Mouse (Mus musculus): ENCODE results near the gene Traf4. TPM values are rescaled to one million over a fixed set of nuclear protein-coding genes. Genes with fewer than 3 reads are reported as not detected.
"Not testable (repeated sequence)": the region's sequence is repeated elsewhere in the genome, so short reads cannot be mapped to it uniquely, and the experiment has no call there.

Traf4 gene
- total RNA-seq (2022) = 1 to 10 TPM; 2.9 to 3.5 (median 3.2) TPM

DNA sequence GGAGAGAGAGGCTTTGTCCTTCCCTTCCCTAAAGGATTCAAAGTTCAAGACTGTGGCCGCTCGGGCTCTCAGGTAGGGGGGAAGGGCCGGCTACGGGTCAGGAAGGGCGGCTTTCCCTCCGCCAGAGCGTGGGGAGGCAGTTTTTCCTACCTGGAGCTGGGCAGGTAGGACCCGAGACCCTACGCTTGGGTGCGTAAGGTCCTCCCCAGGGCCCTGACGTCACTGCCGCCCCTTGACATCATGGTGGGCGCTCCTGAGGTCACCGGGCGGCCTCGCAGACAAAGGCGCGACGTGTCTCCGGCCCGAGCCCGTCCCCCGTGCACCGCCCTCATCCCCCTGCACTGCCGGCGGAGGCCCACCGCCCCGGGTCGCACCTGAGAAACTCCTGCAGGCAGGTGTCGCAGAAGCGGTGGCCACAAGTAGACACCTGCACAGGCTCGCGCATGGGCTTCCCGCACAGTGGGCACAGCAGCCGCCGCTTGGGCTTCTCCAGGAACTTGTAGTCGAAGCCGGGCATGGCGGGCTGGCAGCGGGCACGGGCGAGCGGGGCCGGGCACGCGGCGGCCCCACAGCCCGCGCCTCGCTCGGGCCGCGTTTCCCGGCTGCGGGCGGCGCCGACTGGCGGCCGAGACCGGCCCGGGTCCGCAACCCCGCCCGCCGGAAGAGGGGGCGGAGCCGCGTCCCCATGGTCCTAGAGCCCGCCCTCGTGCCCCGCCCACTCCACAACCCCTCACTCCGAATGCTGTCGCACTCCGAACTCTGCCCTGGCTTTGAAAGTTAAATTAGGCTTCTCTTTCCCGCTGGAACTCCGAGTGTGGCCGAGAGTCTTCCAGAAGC lies at the start of gene Traf4:
TSS of gene Traf4 (minus strand) at position 666 of the 837 bp plus-strand sequence.
- peak; percentile 62 to 75 for DNase-seq (ENCODE audit: low spot score in 2 of 2)

DNA sequence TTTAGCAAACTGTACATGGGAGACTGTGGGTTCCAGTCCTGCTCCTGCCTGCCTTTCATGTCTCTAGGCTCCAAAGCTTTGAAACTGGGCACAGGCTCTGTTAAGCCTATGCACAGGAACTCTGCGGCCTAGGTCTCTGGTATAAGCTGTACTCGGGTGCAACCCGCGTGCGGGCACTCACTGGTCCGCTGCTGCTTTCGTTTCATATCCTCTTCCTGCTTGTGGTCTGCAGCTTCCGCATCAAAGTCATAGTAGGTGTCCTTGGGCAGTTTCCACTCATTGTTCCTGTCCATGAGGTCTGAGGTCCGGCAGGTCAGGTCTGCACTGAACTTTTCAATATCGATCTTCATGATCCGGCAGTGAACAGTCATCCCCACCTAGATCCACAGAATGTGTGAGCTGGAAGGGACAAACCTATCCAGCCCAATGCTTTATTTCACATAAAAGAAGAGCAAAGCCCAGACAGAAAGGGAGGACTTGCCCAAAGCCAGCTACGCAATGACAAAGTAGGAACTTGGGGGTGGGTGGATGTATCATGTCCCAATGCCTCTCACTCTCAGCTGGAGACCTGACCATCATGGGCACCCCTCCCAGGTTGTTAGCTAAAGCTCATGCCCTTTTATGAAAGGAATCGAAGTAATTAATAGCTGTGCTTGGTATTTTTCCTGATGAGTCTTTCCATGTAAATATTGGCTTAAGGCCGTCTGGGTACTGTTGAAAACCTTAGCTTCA lies 47.9 kb upstream of the Traf4 start:
- no peak for DNase-seq (ENCODE audit: low spot score in 2 of 2)

DNA sequence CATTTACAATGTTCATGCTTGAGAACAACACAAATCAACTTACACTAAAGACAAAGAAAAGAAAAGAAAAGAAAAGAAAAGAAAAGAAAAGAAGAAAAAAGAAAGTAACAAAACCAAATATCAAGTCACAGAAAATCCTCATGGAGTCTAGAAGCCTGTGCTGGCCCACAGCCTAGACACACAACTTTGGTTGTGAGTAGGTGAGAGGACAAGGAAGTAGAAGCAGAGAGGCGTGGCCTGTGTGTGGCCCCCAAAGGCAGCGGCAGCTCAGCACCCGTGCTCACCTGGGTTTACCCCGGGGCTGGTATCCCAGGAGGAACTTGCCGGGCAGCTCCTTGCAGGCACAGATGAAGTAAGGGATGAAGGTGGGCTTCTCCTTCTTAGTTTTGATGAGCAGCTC lies 46.1 kb upstream of the Traf4 start:
- no peak for DNase-seq (ENCODE audit: low spot score in 2 of 2)

DNA sequence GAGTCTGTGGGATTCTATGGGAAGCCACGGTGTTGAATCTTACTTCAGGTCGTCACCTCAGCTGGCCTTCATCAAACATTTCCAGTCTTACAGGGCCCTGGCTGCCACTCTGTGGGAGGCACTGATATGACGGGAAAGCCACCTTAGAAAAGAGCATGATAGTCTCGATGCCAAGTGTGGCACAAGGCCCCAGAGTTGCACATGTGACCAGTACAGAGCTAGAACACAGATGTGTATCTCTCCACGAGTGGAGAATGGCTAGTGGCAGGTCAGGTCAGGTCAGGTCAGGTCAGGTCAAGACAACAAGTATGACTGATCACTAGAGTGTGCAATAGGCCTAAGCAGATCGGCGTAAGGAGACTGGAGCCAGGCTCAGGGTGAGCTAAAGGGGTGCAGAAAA lies 45.2 kb upstream of the Traf4 start:
- DNase-seq (ENCODE audit: low spot score in 2 of 2) = no peak

DNA sequence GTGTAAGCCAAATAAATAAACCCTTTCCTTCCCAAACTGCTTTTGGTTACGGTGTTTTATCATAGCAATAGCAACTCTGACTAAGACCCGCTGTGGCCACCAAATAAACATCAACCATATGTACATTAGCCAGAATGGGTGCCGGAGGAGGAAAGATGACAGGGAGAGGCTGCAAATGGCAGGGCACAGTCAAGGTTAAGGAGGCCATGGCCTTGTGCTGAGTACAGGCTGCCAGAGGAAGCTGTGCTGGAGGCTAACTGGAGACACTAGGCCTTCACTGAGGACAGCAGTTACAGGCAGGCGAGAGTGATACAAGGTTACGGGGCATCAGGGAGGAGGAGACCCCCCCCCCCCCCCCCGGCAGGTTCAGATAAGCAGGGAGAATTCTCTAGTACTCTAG lies 44.5 kb upstream of the Traf4 start:
- DNase-seq (ENCODE audit: low spot score in 2 of 2) = no peak

DNA sequence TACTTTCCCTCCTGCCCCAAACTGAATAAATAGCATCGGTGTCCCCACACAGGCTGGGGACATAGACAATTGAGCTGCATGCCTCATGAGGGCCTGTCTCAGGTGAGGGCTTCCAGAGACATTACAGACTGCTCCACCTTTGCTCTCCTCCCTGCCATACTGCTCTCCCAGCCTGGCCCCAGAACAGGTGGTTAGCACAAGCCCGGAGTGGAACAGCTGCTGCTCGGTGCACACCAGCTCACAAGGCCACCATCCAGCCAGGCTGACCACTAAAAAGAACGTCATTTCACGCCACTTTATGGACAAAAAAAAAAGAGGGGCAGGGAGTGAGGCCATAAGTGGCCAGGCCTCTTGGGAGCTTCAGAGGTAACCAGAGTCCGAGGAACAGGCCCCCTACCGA lies 41.8 kb upstream of the Traf4 start:
- no peak for DNase-seq (ENCODE audit: low spot score in 2 of 2)

DNA sequence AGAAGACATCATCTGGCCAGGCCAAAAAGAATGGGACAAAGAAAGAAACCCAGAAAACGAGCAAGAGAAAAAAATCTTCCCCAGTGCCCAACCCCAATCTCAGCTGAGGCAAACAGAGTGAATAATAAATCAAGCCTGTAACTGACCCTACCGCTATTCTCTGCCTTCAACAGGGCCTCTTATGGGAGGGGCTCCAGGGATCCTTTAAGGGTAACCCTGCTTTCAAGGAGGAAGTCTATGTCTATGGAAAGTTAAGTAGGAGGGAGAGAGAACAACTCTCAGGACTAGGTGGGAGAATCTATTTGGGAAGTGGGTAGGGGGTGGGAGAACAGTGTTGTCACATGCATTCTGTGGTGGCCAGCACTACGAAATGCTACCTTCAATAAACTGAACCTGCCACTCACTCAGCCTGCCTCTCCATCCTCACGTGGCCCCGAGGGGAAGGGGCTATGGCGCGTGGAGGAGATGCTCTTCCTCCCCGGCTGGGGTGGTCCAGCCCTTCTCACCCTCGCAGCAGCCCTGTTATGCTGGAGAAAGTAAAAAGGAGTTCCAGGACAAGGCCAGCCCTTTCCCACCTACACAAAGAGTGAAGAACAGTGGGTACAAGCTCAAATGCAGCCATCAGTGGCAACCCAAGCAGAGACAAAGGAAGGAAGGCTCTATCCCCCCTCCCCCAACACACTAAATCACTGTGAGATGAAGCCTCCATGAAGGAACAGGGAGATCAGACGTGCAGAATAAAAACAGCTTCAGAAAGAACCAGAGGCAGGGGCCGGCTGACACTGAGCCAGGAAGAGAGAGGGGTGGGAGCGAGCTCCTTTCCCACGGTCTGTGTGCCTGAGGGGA lies 40.2 kb upstream of the Traf4 start:
- no peak for DNase-seq (ENCODE audit: low spot score in 2 of 2)

DNA sequence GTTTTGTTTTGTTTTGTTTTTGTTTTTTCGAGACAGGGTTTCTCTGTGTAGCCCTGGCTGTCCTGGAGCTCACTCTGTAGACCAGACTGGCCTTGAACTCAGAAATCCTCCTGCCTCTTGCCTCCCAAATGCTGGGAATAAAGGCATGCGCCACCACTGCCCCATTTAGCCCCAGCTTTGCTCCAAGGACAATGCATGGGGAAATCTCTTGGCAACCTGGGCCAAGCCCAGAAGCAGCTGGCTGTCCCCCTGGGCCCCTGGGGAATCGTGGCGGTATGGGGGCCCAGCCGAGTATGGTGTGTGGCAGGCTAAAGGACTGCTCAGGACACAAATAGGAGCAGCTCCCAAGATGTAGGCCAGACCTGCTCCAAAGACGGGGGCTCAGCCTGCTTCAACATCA lies 38.9 kb upstream of the Traf4 start:
- DNase-seq (ENCODE audit: low spot score in 2 of 2) = no peak

DNA sequence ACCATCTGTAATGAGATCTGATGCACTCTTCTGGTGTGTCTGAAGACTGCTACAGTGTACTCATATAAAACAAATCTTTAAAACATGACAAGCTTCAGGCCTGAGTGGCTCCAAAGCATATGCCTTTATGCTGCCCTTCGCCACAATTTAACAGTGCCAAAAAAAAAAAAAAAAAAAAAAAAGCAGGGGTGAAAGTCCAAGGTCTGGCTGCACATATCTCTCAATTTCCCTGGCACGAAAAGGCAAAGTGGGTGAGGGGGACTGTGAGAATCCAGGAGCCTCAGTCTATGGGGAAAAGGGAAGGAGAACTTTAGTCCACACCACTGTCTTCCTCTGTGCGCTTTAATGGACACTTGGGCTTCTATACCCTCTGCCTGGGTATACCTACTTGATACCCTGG lies 37.0 kb upstream of the Traf4 start:
- DNase-seq (ENCODE audit: low spot score in 2 of 2) = no peak

DNA sequence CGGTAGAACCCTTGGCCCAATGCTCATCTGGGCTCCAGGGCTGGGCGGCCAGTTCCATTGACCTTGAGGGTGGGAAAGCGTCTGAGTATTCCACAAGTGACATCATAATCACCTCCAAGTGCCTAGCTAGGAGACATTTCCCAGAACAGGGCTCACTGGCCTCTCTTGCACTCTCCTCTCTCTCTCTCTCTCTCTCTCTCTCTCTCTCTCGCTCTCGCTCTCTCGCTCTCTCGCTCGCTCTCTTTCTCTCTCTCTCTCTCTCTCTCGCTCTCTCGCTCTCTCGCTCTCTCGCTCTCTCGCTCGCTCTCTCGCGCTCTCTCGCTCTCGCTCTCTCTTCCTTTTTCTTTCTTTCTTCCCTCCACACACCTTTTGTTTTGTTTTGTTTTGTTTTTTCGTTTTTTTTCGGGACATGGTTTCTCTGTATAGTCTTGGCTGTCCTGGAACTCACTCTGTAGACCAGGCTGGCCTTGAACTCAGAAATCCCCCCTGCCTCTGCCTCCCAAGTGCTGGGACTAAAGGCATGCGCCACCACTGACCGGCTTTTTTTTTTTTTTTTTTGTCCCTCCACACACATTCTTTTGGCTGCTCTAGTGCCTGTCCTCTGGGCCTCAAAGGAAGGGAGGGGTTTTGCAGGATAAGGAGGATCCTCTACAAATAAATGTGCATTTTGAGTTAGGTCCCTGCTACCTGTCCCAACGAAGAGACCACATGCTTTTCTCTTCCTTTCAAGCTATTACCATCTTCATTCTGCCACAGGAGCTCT lies 29.9 kb upstream of the Traf4 start:
- DNase-seq (ENCODE audit: low spot score in 2 of 2) = no peak

DNA sequence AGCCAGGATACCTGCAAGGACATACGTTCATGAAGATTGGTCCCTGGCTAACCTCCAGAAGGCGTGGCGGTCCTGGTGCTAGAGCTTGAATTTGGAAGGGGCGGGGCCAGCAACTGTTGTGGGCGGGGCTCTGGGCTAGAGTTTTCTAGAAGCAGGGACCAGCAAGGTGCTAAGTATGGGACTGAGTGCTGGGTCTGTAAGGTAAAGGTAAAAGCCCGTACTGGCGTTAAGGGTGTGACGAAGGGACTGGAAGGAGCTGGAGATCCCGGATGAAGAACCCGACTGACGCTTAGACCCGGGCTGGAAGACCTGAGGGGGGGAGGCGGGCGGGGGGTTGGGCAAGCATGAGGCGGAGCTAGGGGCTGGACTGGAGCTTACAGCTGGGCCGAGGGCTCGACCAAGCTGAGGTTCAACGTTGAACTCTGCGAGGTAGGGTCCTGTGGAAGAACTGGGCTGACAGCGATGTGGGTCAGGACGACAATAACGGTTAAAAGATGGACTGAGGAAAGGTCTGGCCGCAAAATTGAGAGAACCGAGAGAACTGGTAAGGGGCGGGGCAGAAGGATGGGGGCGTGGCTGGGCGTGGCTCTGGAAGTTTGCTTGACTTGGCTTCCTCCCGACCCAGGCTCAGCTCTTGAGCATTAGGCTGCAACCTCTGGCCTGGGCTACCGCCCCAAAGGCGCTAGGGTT lies 29.2 kb upstream of the Traf4 start:
- peak; percentile 68 to 73 for DNase-seq (ENCODE audit: low spot score in 2 of 2)

DNA sequence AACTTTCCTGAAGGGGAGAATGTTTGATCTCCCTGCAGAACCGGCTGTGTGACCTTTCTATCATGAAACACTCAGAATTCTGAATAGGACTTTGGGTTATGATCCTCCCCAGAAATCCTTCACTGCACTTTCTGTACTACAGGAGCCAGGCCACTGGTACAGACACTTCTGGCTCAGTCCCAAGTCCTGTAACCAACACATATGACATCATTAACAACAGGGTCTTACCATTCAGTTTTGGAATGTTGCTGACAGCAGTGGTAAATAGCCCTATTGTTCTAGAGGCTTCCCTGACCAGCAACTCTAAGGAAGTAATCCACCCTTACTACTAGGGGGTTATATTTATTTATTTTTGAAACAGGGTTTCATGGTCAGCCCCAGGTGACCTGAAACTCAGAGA lies 27.7 kb upstream of the Traf4 start, which contains the start of gene Proca1:
TSS of gene Proca1 (plus strand) at position 280 of the 400 bp plus-strand sequence.
- no peak for DNase-seq (ENCODE audit: low spot score in 2 of 2)

DNA sequence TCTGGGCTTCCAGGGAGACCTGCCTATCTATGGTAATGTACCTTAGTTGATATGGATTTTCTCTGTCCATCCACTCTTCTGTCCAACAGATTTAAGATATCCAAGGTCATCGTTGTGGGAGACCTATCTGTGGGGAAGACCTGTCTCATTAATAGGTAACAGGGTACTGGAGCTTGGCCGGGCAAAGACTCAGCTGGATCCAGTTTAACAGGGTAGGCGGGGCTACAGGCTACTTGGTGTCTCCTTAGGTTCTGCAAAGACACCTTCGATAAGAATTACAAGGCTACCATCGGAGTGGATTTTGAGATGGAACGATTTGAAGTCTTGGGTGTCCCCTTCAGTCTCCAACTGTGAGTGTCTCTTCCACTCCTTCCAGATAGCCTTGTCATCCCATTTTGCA lies 24.7 kb upstream of the Traf4 start:
- DNase-seq (ENCODE audit: low spot score in 2 of 2) = no peak

DNA sequence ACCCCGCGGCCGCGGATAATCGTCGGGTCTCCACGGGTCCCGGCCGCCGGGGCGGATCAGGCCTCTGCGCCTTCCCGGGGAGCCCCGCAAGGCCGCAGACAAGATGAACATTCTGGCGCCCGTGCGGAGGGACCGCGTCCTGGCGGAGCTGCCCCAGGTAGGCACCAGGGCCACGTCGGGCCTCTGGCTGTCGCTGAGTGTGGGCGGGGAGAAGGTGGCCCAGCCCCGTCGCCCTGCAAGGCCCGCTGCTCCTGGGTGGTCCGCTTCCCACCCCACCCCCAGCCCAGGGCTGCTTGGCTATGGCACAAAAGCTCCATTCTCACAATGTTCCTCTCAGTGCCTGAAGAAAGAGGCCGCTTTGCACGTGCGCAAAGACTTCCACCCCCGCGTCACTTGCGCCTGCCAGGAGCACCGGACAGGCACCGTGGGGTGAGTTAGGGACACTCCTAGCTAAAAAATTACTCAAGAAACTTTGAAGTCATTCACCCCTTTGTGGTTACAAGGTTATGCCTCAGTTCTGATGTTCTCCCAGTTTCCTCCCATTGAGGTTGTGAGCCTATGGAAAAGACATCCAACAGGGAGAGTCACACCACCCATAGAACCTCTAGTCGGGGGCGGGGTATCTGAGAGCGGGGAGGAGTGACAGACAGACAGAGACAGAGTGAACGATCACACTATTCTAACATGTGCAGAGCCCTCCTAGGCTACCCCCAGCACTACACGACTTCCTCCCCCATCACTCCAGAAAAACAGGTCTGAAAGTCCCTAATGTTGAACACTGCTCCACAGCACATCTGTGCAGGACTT lies 24.0 kb upstream of the Traf4 start:
- DNase-seq (ENCODE audit: low spot score in 2 of 2) = peak; percentile 24 to 32

DNA sequence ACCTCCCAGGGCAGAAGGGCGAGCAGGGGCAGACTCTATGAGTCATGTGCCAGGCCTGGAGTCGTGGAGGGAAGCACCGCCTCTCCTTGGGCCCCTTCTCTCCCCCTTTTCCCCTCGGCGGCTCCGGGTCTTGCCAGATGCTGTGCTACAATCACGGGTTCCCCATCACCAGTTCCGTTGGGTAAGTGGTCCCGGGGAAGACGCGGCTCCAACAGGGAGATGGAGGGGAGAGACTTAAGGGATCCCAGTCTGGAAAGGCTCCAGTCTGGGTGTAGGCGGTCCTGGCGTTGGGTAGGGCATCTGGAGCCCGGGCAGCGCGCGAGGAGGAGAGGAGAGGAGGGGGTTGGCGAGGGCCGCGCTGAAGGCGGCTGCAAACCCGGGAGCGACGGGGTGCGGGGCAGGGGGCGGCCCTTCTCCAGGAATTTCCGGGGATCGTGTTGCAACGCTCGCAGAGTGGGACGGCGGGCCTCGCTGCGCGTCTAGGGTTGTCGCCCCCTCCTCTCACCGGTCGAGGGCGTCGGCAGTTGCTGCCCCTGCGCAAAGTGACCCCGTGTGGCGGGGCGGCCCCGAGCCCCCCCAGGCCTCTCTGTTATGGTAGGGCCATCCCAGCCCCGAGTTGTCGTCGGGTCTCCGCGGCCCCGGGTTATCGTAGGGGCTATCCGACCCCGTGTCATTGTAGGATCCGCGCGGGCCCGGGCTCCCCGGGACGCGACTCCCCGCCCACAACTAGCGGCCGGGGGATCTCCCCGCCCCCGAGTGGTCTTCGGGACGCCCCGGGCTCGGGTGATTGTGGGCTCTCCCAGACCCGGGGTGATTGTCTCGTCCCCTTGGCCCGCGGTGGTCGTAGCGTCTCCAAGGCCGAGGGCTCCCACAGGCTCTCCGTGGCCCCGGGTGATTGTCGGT lies 23.2 kb upstream of the Traf4 start, which contains the start of gene Rab34:
TSS of gene Rab34 (plus strand) at position 100 of the 903 bp plus-strand sequence.
- DNase-seq (ENCODE audit: low spot score in 2 of 2) = peak in 1 of 2 experiments; percentile 43

DNA sequence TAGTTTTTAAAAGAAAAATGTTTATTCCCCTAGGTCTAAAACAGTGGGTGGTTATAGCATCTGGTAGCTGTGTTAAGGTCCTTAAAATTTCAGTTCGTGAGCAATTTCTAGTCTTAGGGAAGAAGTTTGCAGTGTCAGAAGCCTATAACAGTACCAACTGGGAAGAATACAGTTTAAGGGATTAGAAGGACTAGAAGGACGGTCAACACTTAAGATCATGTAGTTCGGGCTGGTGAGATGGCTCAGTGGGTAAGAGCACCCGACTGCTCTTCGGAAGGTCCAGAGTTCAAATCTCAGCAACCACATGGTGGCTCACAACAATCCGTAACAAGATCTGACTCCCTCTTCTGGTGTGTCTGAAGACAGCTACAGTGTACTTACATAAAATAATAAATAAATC lies 19.3 kb upstream of the Traf4 start:
- DNase-seq (ENCODE audit: low spot score in 2 of 2) = not testable (repeated sequence)

DNA sequence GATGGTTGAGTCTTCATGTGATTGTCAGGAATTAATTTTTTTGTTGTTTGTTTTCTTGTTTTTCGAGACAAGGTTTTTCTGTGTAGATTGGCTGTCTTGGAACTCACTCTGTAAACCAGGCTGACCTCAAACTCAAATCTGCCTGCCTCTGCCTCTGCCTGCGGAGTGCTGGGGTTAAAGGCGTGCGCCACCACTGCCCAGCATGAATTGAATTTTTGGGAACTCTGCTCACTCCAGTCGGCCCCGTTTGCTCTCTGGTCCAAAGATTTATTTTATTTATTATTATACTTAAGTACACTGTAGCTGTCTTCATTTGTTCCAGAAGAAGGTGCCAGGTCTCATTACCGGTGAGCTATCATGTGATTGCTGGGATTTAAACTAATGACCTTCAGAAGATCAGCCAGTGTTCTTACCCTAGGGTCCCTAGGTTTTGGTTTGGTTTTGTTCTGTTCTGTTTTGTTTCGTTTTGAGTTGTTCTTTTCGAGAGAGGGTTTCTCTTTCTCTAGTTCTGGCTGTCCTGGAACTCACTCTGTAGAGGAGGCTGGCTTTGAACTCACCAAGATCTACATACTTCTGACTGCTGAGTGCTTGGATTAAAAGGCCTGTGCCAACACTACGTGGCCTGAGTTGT lies 18.6 kb upstream of the Traf4 start:
- DNase-seq (ENCODE audit: low spot score in 2 of 2) = no peak

All from gastrocnemius, adult 8-10 months (tissue).